Mouse (Mus musculus): ENCODE measurements around the gene Gm28048. TPM values are rescaled to one million over a fixed set of nuclear protein-coding genes. Genes with fewer than 3 reads are reported as not detected.

Gene Gm28048
- polyA plus RNA-seq, 1 experiment from 2014 or later: 6.7 TPM

DNA sequence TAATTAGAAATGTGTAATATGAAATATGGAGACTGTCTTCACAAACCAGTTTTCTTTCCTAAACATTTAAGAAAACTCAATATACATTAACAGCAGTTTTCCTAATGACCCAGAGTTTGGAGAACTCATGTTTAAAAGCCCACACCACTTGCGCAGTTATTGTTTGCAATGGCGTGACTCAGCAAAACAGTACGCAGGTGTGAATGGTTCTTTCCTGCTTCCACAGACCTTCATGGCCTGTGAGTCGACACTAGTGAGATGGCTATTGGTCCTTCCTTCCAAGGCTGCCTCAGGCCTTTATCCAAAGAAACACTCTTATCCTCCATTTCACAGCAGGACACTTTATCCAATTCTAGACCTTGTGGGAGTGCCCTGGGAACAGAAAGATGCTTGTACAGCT lies 84.2 kb downstream of the Gm28048 start:
- peaks cover 11% of the 10 kb centered on the region; the same call in 1 of the 2 replicates for H3K4me1 ChIP-seq (replicated peaks)
- no peaks in the 10 kb centered on the region for H3K27me3 ChIP-seq
- H3K4me2 ChIP-seq: no peak overlapping the region
- H3K27ac ChIP-seq (replicated peaks): no peak overlapping the region
- no peak for ATAC-seq (ENCODE audit: low read depth)
- H3K36me3 ChIP-seq: 0 out of 2 replicates have a peak, but pooled peaks cover 7% of the 10 kb centered on the region
- H3K9ac ChIP-seq: no peak overlapping the region
- WGBS: 88% methylated on average over 4 of the region's 4 CpGs
- H3K9me3 ChIP-seq: no peaks in the 10 kb centered on the region
- H3K4me3 ChIP-seq: no peak overlapping the region

DNA sequence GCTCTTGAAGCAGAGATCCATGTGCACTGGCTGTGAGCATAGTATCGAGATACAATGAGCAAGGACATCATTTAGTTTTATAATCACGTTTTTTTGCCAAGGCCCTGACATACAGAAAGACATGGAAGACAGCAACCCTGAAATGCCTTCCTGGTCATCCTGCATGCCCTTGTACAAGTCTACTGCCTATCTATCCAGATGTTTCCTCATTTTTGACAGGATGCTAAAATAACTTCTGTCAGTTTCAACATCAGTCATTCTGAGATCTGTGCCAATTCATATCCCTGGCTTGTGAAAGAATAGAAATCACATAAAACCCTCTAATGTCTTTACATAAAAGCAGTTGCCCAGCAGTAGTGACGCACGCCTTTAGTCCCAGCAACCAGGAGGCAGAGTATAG lies 84.8 kb downstream of the Gm28048 start:
- H3K36me3 ChIP-seq: 0 out of 2 replicates have a peak, but pooled peaks cover 7% of the 10 kb centered on the region
- 88% methylated on average over 4 of the region's 4 CpGs for WGBS
- no peaks in the 10 kb centered on the region for H3K27me3 ChIP-seq
- no peak overlapping the region for H3K4me2 ChIP-seq
- H3K4me1 ChIP-seq (replicated peaks): peaks cover 12% of the 10 kb centered on the region; the same call in 1 of the 2 replicates
- no peaks in the 10 kb centered on the region for H3K9me3 ChIP-seq
- ATAC-seq (ENCODE audit: low read depth): no peak
- no peak overlapping the region for H3K9ac ChIP-seq
- H3K4me3 ChIP-seq: no peak overlapping the region
- H3K27ac ChIP-seq (replicated peaks): no peak overlapping the region

DNA sequence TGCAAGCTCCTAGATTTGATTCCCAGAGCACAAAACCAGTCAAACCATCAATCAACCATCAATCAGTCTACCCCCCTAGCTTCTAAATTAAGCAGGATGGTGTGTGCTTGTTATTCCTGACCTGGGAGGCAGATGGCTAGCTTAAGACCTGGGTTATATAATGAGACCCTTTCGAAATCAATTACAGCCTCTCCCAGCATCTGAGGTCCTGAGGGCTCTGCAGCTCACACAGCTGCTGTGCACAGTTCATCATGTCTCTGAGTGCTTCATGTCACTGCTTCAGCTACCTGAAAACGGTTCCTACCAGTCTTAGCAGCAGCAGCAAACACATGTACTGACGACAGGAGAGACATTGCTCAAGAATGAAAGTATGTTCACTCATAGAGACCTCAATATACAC lies 88.8 kb downstream of the Gm28048 start:
- no peaks in the 10 kb centered on the region for H3K9me3 ChIP-seq
- peak; percentile 63; the same call in 1 of the 2 replicates for ATAC-seq (ENCODE audit: low read depth)
- H3K36me3 ChIP-seq: no peaks in the 10 kb centered on the region
- WGBS: 35% methylated on average over 3 of the region's 3 CpGs
- H3K27me3 ChIP-seq: no peaks in the 10 kb centered on the region
- H3K4me3 ChIP-seq: no peak overlapping the region
- no peak overlapping the region for H3K9ac ChIP-seq
- H3K4me2 ChIP-seq: no peak overlapping the region
- H3K4me1 ChIP-seq (replicated peaks): peaks cover 12% of the 10 kb centered on the region; the same call in 1 of the 2 replicates
- H3K27ac ChIP-seq (replicated peaks): no peak overlapping the region

DNA sequence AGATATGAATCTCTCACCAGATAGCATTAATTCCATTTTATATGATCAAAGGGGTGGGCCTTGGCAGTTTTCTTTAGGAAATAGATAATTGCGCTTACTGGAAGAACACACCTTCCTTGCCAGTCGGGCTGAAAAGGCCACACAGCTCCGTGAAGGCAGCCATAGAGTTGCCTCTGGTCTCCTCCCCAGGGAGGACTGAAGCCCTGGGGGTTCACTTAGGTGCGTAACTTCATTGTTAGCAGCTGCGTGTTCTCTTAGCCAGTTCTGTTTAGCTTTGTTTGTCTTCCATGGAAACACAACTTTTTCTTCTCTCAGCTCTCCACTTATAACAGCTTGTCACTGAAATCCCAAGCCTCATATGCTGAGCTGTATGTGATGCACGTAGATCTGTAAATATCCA lies 89.4 kb downstream of the Gm28048 start:
- no peak for ATAC-seq (ENCODE audit: low read depth)

DNA sequence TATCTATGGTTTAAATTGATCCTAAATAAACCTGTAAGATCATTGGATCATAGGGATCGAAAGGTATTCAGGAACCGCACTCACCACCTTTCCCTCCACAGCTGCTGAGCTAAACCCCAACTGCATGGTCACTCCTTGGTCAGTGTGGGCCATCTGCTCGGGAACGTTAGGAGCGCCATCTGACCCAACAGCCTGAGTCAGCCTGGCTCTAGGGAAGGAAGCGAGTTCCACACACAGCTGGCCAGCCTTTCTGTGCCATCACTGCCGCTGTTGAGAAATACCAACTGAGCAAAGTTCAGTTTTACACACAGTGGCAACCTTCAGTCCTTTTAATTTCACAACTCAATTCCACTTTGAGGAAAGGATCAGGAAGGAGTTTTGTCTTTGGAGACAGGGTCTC lies 90.0 kb downstream of the Gm28048 start:
- Histone ChIP-seq H3K27me3 (no peaks in the 10 kb centered on the region), H3K9me3 (no peaks in the 10 kb centered on the region), H3K36me3 (no peaks in the 10 kb centered on the region), H3K4me3 (no peak overlapping the region), H3K9ac (no peak overlapping the region), H3K4me2 (no peak overlapping the region), H3K27ac (replicated peaks) (no peak overlapping the region), H3K4me1 (replicated peaks) (peaks cover 12% of the 10 kb centered on the region; the same call in 1 of the 2 replicates)
- WGBS: 91% methylated on average over 7 of the region's 7 CpGs
- ATAC-seq (ENCODE audit: low read depth): no peak

More for the DNA sequence above, 89.4 kb downstream of the Gm28048 start:
- no peak overlapping the region for H3K4me2 ChIP-seq
- no peaks in the 10 kb centered on the region for H3K36me3 ChIP-seq
- no peak overlapping the region for H3K27ac ChIP-seq (replicated peaks)
- 68% methylated on average over 6 of the region's 6 CpGs for WGBS
- H3K9me3 ChIP-seq: no peaks in the 10 kb centered on the region
- no peak overlapping the region for H3K4me3 ChIP-seq
- H3K9ac ChIP-seq: no peak overlapping the region
- H3K27me3 ChIP-seq: no peaks in the 10 kb centered on the region
- peaks cover 12% of the 10 kb centered on the region; the same call in 1 of the 2 replicates for H3K4me1 ChIP-seq (replicated peaks)

DNA sequence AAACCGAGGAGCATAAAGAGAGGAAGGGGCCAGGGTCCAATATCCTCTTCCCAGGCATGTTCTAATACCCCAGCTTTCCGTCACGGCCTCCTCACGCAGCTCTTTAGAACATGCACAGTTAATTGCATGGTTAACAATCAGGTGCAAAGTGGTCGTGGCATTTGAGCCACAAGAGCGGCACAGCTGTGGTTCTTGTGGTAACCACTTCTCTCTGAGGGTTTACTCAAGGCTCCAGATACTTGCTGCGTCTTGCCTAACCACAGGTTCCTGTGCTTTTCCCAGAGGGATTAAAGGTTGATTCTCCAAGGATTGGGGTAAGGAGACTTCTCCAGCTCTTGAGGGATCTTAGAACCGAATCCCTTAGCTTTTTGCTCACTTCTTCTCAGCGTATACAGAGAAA lies 90.6 kb downstream of the Gm28048 start:
- peaks cover 12% of the 10 kb centered on the region; the same call in 1 of the 2 replicates for H3K4me1 ChIP-seq (replicated peaks)
- H3K36me3 ChIP-seq: no peaks in the 10 kb centered on the region
- no peaks in the 10 kb centered on the region for H3K27me3 ChIP-seq
- no peak overlapping the region for H3K4me3 ChIP-seq
- ATAC-seq (ENCODE audit: low read depth): no peak
- 74% methylated on average over 9 of the region's 9 CpGs for WGBS
- no peak overlapping the region for H3K4me2 ChIP-seq
- H3K9ac ChIP-seq: no peak overlapping the region
- no peaks in the 10 kb centered on the region for H3K9me3 ChIP-seq
- no peak overlapping the region for H3K27ac ChIP-seq (replicated peaks)

DNA sequence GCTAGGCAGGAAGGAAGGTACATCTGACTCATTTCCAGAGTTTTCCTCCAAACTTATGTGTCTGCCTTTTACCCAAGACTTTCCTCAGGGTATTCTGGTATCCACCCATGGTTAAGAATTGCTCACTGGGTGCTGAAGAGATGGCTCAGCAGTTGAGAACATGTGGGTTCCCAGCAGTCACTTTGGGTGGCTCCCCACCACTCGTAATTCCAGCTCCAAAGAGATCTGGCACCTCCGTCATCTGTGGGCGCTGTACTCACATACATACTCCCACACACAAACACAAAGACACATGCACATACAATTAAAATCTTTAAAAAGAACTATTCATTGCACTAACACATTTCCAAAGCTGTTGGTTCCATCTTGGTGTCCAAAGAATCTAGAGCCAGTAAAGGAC lies 92.7 kb downstream of the Gm28048 start:
- ATAC-seq (ENCODE audit: low read depth): no peak
- no peak overlapping the region for H3K4me2 ChIP-seq

DNA sequence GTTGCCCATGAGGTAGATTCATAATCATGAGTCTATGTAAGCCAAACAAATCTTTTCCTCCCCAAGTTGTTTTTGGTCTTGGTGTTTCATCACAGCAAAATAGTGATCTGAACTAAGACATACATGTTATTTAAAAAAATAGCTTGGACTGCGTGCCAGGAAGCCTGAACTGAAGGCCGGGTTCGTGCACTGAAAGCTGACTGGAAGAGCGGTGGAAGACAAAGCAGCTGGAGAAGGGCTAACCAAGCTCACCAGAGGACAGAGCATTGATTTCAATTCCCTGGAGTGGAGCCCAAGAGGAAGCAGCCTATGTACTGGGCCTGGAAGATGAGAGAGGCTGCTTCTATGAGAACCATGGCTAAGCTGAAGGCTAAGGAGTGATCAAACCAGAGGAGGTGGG lies 94.9 kb downstream of the Gm28048 start:
- no peak for ATAC-seq (ENCODE audit: low read depth)
- Histone ChIP-seq H3K4me3 (no peak overlapping the region), H3K27ac (replicated peaks) (no peak overlapping the region), H3K4me1 (replicated peaks) (no peaks in the 10 kb centered on the region), H3K27me3 (no peaks in the 10 kb centered on the region), H3K9ac (no peak overlapping the region), H3K9me3 (no peaks in the 10 kb centered on the region), H3K36me3 (no peaks in the 10 kb centered on the region), H3K4me2 (no peak overlapping the region)
- 92% methylated on average over 4 of the region's 4 CpGs for WGBS

More for the DNA sequence above, 92.7 kb downstream of the Gm28048 start:
- Histone ChIP-seq H3K4me3 (no peak overlapping the region), H3K27ac (replicated peaks) (no peak overlapping the region), H3K36me3 (no peaks in the 10 kb centered on the region), H3K9ac (no peak overlapping the region), H3K9me3 (no peaks in the 10 kb centered on the region), H3K4me1 (replicated peaks) (peaks cover 12% of the 10 kb centered on the region; the same call in 1 of the 2 replicates), H3K27me3 (no peaks in the 10 kb centered on the region)
- WGBS: 91% methylated on average over 3 of the region's 3 CpGs

DNA sequence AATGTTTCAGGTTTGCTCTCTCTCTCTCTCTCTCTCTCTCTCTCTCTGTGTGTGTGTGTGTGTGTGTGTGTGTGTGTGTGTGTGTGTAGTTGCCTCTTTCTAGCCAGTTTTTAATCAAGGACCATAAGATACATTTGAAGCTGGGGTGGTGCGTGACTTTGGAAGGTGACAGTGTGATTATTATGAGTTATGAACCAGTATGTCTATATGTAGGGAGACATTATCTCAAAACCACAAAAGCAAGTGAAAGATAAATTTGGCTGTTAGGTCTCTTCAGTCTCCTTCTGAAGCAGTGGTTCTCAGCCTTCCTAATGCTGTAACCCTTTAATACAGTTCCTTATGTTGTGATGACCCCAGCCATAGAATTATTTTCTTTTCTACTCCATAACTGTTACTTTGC lies 96.5 kb downstream of the Gm28048 start:
- 88% methylated on average over 1 of the region's 1 CpGs for WGBS
- H3K36me3 ChIP-seq: no peaks in the 10 kb centered on the region
- no peaks in the 10 kb centered on the region for H3K9me3 ChIP-seq
- H3K4me3 ChIP-seq: no peak overlapping the region
- H3K9ac ChIP-seq: no peak overlapping the region
- no peak for ATAC-seq (ENCODE audit: low read depth)
- H3K4me2 ChIP-seq: no peak overlapping the region
- H3K27me3 ChIP-seq: no peaks in the 10 kb centered on the region
- no peak overlapping the region for H3K27ac ChIP-seq (replicated peaks)
- no peaks in the 10 kb centered on the region for H3K4me1 ChIP-seq (replicated peaks)

DNA sequence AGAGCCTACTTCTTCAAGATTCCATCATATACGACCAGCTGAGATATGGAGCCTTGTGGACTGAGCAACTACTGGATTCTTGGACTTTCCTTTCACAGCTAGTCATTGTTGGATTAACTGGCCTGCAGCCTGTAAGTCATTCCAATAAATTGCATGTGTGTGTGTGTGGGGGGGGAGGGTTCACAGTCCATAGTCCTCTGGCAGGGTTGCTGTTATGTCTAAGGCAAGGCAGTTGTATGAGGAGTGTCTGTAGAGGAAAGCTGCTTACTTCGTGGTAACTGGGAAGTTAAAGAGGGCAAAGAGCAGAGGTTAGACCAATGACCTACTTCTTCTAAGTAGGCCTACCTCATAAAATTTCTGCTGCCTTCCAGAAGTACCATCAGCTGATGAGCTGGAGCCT lies 98.2 kb downstream of the Gm28048 start:
- Histone ChIP-seq H3K4me2 (no peak overlapping the region), H3K27ac (replicated peaks) (no peak overlapping the region), H3K27me3 (no peaks in the 10 kb centered on the region), H3K4me1 (replicated peaks) (no peaks in the 10 kb centered on the region), H3K9ac (no peak overlapping the region), H3K4me3 (no peak overlapping the region), H3K36me3 (no peaks in the 10 kb centered on the region), H3K9me3 (no peaks in the 10 kb centered on the region)
- no peak for ATAC-seq (ENCODE audit: low read depth)
- whole genome bisulfite sequencing: 79% methylated on average over 2 of the region's 2 CpGs

DNA sequence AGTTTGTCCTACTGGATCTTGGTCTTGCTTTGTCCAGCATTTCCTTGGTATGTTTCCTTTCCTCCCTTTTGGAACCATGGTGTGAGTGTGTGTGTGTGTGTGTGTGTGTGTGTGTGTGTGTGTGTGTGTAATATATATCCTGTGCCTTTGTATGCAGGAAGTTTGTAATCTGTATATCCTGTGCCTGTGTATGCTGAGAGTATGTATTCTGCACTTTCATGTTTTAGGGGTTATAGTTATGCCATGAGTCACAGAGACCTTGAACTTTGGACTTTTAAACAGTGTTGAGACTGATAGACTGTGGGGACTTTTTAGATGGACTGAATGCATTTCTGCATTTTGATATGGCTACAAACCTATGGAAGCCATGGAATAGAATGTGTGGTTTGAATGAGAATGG lies 99.0 kb downstream of the Gm28048 start:
- Histone ChIP-seq H3K27ac (replicated peaks) (no peak overlapping the region), H3K4me2 (no peak overlapping the region), H3K27me3 (no peaks in the 10 kb centered on the region), H3K4me3 (no peak overlapping the region), H3K4me1 (replicated peaks) (no peaks in the 10 kb centered on the region), H3K9me3 (no peaks in the 10 kb centered on the region), H3K36me3 (no peaks in the 10 kb centered on the region), H3K9ac (no peak overlapping the region)
- no peak for ATAC-seq (ENCODE audit: low read depth)

DNA sequence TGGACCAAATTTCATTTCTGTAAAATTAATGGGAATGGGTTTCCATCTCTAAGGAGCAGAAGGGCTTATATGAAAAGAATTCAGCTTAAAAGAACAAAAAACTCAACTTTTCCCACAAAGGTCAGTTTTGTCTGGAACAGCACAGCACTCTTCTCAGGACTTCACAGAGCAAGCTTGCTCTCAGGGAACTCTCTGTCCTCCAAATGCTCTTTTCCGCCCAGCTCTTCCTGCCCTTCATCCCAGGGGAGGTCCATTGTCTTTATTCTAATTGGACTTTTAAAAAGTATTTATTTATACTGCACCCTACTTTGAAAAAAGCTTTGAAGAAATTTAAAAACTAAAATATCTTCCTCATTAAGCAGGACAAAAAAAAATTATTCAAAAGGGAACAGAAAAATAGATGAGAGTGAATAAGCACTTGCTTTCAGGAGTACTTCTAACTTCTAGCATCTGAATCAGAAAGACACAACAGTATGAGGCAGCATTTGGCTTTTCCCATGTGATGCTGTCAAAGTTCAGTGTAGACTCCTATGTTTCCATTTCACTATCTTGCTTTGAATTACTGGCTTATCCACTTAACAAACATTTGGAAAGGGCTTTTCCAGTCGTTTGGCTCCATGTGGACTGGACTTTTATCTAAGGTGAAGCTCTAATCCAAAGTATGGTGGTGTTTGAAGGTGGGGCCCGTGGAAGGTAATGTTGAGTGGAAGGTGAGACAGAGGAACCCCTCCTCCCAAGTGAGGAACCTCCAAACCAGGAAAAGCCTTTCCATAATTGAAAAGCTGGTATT lies 101.3 kb downstream of the Gm28048 start:
- ATAC-seq (ENCODE audit: low read depth): no peak
- Histone ChIP-seq H3K27me3 (no peaks in the 10 kb centered on the region), H3K4me1 (replicated peaks) (peaks cover 5% of the 10 kb centered on the region; the same call in 1 of the 2 replicates), H3K36me3 (no peaks in the 10 kb centered on the region), H3K27ac (replicated peaks) (no peak overlapping the region), H3K4me2 (no peak overlapping the region), H3K9ac (no peak overlapping the region), H3K4me3 (no peak overlapping the region), H3K9me3 (no peaks in the 10 kb centered on the region)
- WGBS: 72% methylated on average over 3 of the region's 3 CpGs

DNA sequence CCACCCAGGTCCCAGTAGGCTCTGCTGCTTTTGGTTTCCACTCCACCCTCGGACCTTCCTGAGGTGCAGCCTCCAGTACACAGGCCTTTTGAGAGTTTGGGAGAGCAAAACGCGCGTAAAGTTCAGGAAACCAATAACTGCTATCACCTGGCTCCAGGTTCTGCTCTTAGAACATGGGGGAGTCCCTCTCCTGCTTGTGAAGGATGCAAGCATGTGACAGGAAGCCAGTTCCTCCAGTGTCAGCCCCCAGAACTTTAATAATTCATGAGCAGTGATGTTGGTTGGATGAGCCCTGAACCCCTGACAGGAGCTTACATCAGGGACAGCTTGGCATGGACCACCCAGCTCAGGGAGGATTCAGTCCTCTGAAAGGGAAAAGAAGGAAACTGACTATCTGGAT lies 102.2 kb downstream of the Gm28048 start:
- Histone ChIP-seq H3K27me3 (no peaks in the 10 kb centered on the region), H3K27ac (replicated peaks) (no peak overlapping the region), H3K4me3 (no peak overlapping the region), H3K4me1 (replicated peaks) (peaks cover 15% of the 10 kb centered on the region), H3K4me2 (no peak overlapping the region), H3K9me3 (no peaks in the 10 kb centered on the region), H3K36me3 (no peaks in the 10 kb centered on the region), H3K9ac (no peak overlapping the region)
- WGBS: 94% methylated on average over 4 of the region's 4 CpGs
- ATAC-seq (ENCODE audit: low read depth): no peak
